Mouse (Mus musculus): ENCODE data around the gene Tas2r122.
"Not testable (repeated sequence)": the region's sequence is repeated elsewhere in the genome, so short reads cannot be mapped to it uniquely, and the experiment has no call there.

GRCm38 (mm10) chr6:132691596-132691995 lies 20.1 kb downstream of the Tas2r122 start:
- not testable (repeated sequence) for TF ChIP-seq CTCF (IDR thresholded peaks at IDR 0.05; ENCODE audit: low read depth); EP300 (optimal IDR thresholded peaks at IDR 0.05)
